Mouse (Mus musculus) gastrocnemius, adult 8-10 months (tissue): ENCODE data around the gene Dlx4. TPM values are rescaled to one million over a fixed set of nuclear protein-coding genes. Genes with fewer than 3 reads are reported as not detected.
A peak's percentile ranks its signal among the peaks of the same experiment; 100 is the strongest.

Source experiments
- DNase-seq, 2 experiments: peaks; one replicate each; pipeline ENCODE4 v3.0.0; 2022; ENCODE audit warnings: low spot score in 2 of 2
- total RNA-seq, 4 experiments: library from RNA; stranded (reverse); gene quantifications; 2 replicates each; pipeline ENCODE4 v1.2.4; 2022

The Dlx4 gene
- total RNA-seq = not detected

GRCm38 (mm10) chr11:95145851-95146403 is at the start of gene Dlx4:
Dlx4 (minus strand) TSS chr11:95146263.
- DNase-seq = no peak

GRCm38 (mm10) chr11:95189863-95190262 is 43.8 kb upstream of the Dlx4 start:
- DNase-seq = no peak

GRCm38 (mm10) chr11:95186826-95187225 is 40.8 kb upstream of the Dlx4 start:
- peak; percentile 13 to 39 for DNase-seq

- no peak for DNase-seq
These were observed 39.6 kb upstream of the Dlx4 start for GRCm38 (mm10) chr11:95185700-95186099.

- no peak for DNase-seq
These were observed 38.5 kb upstream of the Dlx4 start for GRCm38 (mm10) chr11:95184561-95184960.

GRCm38 (mm10) chr11:95179311-95179710 is 33.2 kb upstream of the Dlx4 start:
- DNase-seq = no peak

GRCm38 (mm10) chr11:95165857-95166256 is 19.8 kb upstream of the Dlx4 start:
- no peak for DNase-seq

- DNase-seq = no peak
These were observed 15.6 kb upstream of the Dlx4 start for GRCm38 (mm10) chr11:95161708-95162107.

GRCm38 (mm10) chr11:95160693-95161092 is 14.6 kb upstream of the Dlx4 start:
- no peak for DNase-seq

- DNase-seq = no peak
These were observed 13.8 kb upstream of the Dlx4 start for GRCm38 (mm10) chr11:95159763-95160371.

- no peak for DNase-seq
These were observed 11.8 kb upstream of the Dlx4 start for GRCm38 (mm10) chr11:95157872-95158271.

- DNase-seq = no peak
These were observed 11.3 kb upstream of the Dlx4 start for GRCm38 (mm10) chr11:95157356-95157755.

GRCm38 (mm10) chr11:95155511-95155910 is 9.4 kb upstream of the Dlx4 start:
- DNase-seq = no peak

- DNase-seq = no peak
These were observed 7.6 kb upstream of the Dlx4 start for GRCm38 (mm10) chr11:95153681-95154080.

GRCm38 (mm10) chr11:95153116-95153515 is 7.1 kb upstream of the Dlx4 start:
- DNase-seq = no peak

- no peak for DNase-seq
These were observed 4.4 kb upstream of the Dlx4 start for GRCm38 (mm10) chr11:95150269-95151049.

GRCm38 (mm10) chr11:95149462-95150268 is 3.6 kb upstream of the Dlx4 start:
- no peak for DNase-seq

GRCm38 (mm10) chr11:95148754-95149153 is 2.7 kb upstream of the Dlx4 start:
- DNase-seq = no peak

GRCm38 (mm10) chr11:95144946-95145483 is 1.0 kb downstream of the Dlx4 start:
- no peak for DNase-seq

GRCm38 (mm10) chr11:95144091-95144945 is 1.7 kb downstream of the Dlx4 start:
- DNase-seq = no peak

GRCm38 (mm10) chr11:95143663-95144062 is 2.4 kb downstream of the Dlx4 start:
- no peak for DNase-seq
